Mouse (Mus musculus) E14TG2a.4 (cell line): Measurements from ENCODE around the gene Il16.

Experiments used
- CTCF ChIP-seq: conservative IDR thresholded peaks from 2 replicates; pipeline ENCODE4 v1.5.1; 2014; ENCODE audit warnings: low read length
- NANOG ChIP-seq: IDR thresholded peaks from 2 replicates; pipeline ENCODE4 v1.6.1; 2014; ENCODE audit warnings: borderline replicate concordance, low read length, mixed read lengths

GRCm38 (mm10) chr7:83667936-83668645, 77.4 kb downstream of the Il16 start:
- TF ChIP-seq CTCF (no peak), NANOG (no peak)
